Mouse (Mus musculus) cortical plate, adult 2 months (tissue): ENCODE measurements around the gene Pcdh9. TPM values are rescaled to one million over a fixed set of nuclear protein-coding genes. Genes with fewer than 3 reads are reported as not detected.

Source experiments
- H3K27ac ChIP-seq: fragments of 200-500 bp; 2 replicates; pipeline ENCODE4 v1.5.1; 2012; ENCODE audit warnings: low read length, control low read depth, inconsistent platforms; ENCODE audit not compliant: insufficient read depth
- H3K4me1 ChIP-seq: fragments of 200-500 bp; 2 replicates; pipeline ENCODE4 v1.6.1; 2011; ENCODE audit warnings: low read length; ENCODE audit not compliant: control insufficient read depth, insufficient read depth
- H3K4me3 ChIP-seq: fragments of 200-500 bp; 2 replicates; pipeline ENCODE4 v1.5.1; 2011; ENCODE audit warnings: mild to moderate bottlenecking, low read length, control low read depth; ENCODE audit not compliant: insufficient read depth
- CTCF ChIP-seq: fragments of 200-500 bp; IDR thresholded peaks from 2 replicates; pipeline ENCODE4 v1.5.1; 2011; ENCODE audit warnings: mild to moderate bottlenecking, control low read depth, low read length; ENCODE audit not compliant: insufficient read depth; ENCODE audit errors: extremely low read depth
- POLR2A ChIP-seq: fragments of 200-500 bp; IDR thresholded peaks from 2 replicates; pipeline ENCODE4 v1.6.1; 2011; ENCODE audit warnings: mild to moderate bottlenecking, low read length, control low read depth; ENCODE audit not compliant: insufficient read depth; ENCODE audit errors: extremely low read depth
- polyA plus RNA-seq: library from polyadenylated mRNA; depleted of rRNA; stranded (reverse); fragments of >200 nt; gene quantifications from 2 replicates; pipeline ENCODE4 v1.2.3, GENCODE M21; 2012

Pcdh9 gene
- polyA plus RNA-seq, 1 experiment: 68.3 TPM

DNA sequence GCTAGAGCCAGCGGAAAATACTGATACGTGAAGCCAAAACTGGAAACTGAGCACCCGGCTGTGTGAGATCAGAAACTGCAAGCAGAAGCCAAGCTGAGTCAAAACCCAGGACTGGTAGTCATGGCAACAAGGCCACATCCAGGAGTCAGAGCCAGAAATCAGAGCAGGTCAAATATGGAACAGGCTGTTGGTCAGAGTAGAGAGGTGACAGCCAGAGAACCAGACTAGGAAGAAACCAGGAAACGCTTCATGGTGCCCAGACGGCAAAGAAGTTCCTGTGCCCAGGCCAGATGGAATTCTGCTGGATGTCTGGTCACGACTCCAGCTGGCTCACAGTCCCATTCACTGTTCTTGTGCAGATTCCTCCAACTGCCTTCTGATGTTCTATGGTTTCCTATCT lies 539.6 kb downstream of the Pcdh9 start:
- Histone ChIP-seq H3K4me1 (no peaks in the 10 kb centered on the region), H3K27ac (no peak overlapping the region), H3K4me3 (no peak overlapping the region)
- no peak for TF ChIP-seq CTCF

DNA sequence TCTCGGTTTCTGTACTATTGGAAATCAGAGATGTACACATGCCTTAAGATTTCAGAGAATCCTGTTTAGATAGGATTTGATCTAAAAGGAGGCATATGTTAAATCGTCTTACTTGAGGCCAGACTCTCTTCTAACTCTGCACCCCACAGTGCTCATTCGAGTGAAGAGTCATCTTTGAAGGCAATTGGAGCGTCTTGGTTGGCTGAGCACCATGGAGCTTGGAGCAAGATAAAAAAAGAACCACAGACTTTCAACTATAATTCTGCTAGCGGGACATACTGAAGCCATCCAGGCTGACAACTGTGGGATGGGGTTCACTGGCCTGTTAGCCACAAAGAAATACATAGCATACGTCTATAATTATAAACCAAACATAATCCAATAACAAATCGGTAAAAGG lies 541.3 kb downstream of the Pcdh9 start:
- Histone ChIP-seq H3K4me3 (no peak overlapping the region), H3K27ac (no peak overlapping the region)
- TF ChIP-seq POLR2A (no peak), CTCF (no peak)

GRCm38 (mm10) chr14:93347031-93347430 lies 543.4 kb downstream of the Pcdh9 start:
- no peaks in the 10 kb centered on the region for H3K4me1 ChIP-seq
- TF ChIP-seq POLR2A (no peak), CTCF (no peak)
- no peak overlapping the region for H3K27ac ChIP-seq
- no peak overlapping the region for H3K4me3 ChIP-seq

More for the DNA sequence above, 541.3 kb downstream of the Pcdh9 start:
- H3K4me1 ChIP-seq: no peaks in the 10 kb centered on the region

DNA sequence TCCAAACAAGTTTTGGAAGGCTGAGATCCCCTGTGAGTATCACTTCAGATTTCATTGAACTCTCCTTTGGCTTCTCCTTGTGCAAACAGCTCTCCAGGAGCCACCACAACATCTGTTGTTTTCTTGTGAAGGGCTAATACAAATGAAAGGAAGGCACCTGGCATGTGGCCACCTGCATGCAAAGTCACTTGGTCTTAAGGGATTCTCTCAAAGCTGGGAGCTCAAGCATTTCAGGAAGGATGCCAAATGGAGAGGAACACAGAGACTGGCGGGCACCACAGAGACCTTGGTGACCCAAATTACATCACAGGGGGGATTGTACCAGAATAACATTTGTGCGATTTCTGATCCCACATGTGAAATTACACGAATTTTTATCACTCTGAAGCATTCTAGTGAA lies 547.7 kb downstream of the Pcdh9 start:
- no peak for TF ChIP-seq CTCF
- no peak for TF ChIP-seq POLR2A
- H3K27ac ChIP-seq: no peak overlapping the region
- H3K4me3 ChIP-seq: no peak overlapping the region
- H3K4me1 ChIP-seq: no peaks in the 10 kb centered on the region; the same call in 1 of the 2 replicates

GRCm38 (mm10) chr14:93341390-93341789 lies 549.1 kb downstream of the Pcdh9 start:
- no peak for TF ChIP-seq POLR2A
- no peak for TF ChIP-seq CTCF
- no peak overlapping the region for H3K27ac ChIP-seq

DNA sequence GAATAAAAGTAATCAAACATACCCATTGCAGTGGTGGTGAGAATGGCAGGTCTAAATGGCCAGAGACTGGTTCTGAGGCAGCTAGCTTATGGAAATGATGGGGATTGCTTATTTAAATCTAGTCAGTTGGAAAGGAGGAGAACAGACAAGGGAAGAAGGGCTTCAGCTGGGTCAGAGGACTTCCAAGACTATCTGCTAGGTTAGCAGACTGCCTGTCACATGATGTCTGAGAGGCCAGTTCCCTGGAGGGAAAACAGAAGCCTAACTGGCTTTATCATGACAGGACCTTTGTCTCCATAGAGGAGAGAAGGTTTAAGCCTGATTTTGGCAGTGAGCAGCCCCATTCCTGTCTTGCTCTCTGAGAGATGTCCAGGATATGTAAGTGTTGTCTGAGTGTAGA lies 561.2 kb downstream of the Pcdh9 start:
- H3K4me3 ChIP-seq: no peak overlapping the region
- TF ChIP-seq CTCF (no peak), POLR2A (no peak)
- no peak overlapping the region for H3K27ac ChIP-seq
- no peaks in the 10 kb centered on the region; the same call in 1 of the 2 replicates for H3K4me1 ChIP-seq

More at GRCm38 (mm10) chr14:93341390-93341789, 549.1 kb downstream of the Pcdh9 start:
- H3K4me3 ChIP-seq: no peak overlapping the region
- no peaks in the 10 kb centered on the region; the same call in 1 of the 2 replicates for H3K4me1 ChIP-seq

DNA sequence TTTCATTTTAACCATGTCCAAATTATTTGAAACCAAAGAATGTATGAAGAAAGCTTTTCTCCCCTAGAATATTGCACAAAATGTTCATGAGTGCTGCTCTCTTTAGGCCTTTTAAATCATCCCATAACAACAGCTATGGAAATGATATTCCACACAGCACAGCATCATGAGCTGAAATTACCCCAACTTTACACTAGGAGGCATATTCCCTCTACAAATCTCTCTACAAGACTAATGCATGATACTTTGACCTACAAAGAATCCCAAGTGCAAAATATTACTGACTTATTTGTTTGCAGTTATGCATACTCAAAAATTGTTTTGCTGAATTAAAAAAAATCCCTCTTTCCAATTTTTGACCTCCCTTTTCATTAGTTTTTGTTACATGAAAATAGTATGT lies 573.1 kb downstream of the Pcdh9 start:
- no peaks in the 10 kb centered on the region for H3K4me1 ChIP-seq
- no peak overlapping the region for H3K4me3 ChIP-seq
- no peak overlapping the region for H3K27ac ChIP-seq
- TF ChIP-seq POLR2A (no peak), CTCF (no peak)

DNA sequence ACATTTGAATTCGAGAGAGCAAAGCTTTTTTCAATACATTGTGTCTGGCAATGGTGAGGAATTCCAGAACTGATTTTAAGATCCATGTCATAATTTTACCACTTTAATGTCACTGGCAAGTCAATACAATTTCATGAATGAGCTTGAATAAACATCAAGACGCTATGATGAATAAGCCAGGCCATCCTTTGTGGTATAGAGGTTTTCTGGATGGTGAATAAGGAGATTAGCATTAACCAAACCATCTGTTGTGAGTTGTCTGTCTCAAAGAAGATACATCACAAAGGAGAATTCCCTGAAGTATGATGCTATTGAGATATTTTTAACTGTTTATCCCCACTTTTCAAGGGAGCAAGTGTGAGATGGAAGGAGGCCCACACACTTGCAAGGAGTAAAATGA lies 602.1 kb downstream of the Pcdh9 start:
- TF ChIP-seq POLR2A (no peak), CTCF (no peak)
- H3K4me1 ChIP-seq: no peaks in the 10 kb centered on the region
- no peak overlapping the region for H3K27ac ChIP-seq
- no peak overlapping the region for H3K4me3 ChIP-seq

DNA sequence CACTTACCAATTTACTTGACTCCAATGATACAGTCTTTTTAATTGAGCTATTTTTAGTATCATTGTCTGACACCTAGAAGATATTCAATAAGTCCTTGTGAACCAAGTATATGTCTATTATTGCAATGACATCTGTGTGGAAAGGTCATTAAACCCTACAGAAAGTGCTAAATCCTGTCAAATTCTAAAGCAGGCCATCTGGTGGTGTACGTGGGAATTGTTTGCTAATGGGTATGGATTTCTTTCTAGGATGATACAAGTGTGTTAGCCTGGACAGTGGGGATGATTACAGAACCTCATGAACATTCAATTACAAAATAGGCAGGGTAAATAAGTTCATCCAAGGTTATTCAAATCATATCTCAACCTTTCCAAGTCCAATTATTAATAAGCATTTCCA lies 602.8 kb downstream of the Pcdh9 start:
- TF ChIP-seq POLR2A (no peak), CTCF (no peak)
- Histone ChIP-seq H3K27ac (no peak overlapping the region), H3K4me1 (no peaks in the 10 kb centered on the region), H3K4me3 (no peak overlapping the region)

DNA sequence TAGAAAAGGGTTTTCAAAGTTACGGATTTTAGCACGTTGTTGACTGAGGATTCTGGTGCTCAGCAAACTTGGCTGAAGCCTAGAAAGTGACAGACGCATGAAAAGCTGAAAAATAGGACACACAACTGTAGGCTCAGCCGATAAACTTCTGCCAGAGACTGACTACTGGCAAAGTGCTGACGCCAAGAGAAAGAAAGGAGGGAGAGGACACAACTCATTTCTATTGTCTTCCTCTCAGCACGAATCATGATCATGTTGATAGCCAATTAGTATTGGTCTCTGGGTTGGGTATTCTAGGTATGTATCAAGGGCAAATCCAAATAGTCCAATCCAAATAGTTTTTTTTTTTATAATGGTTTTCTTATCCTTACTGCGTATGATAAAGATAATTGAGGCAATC lies 605.3 kb downstream of the Pcdh9 start:
- no peak overlapping the region for H3K4me3 ChIP-seq
- TF ChIP-seq CTCF (no peak), POLR2A (no peak)
- H3K4me1 ChIP-seq: no peaks in the 10 kb centered on the region
- H3K27ac ChIP-seq: no peak overlapping the region

DNA sequence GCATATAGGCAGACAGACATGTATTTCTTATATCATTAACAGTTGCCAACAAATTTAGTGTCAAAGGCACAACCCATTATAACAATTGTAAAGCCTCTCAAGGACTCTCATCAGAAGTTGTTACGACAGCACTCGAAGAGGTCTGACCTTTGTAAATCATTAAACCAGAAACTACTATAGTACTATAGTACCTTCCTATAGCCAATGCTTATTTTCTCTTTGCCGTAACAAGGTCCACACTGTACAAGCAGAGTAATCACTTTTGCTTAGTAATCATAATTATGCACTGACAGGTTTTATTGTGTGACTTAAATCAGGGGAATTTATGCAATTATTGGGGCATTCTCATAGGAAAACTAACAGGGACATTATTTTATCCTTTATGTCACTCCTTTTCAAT lies 606.5 kb downstream of the Pcdh9 start:
- Histone ChIP-seq H3K27ac (no peak overlapping the region), H3K4me1 (no peaks in the 10 kb centered on the region), H3K4me3 (no peak overlapping the region)
- TF ChIP-seq CTCF (no peak), POLR2A (no peak)
